Mouse (Mus musculus) cerebellum, adult 11-12 months (tissue): ENCODE measurements around the gene Rinl.
A peak's percentile ranks its signal among the peaks of the same experiment; 100 is the strongest.

Experiments
- DNase-seq: peaks from one replicate; pipeline ENCODE4 v3.0.0; 2022

The Rinl gene

GRCm38 (mm10) chr7:28825686-28826401 is 37.1 kb downstream of the Rinl start:
- DNase-seq: peak; percentile 40

GRCm38 (mm10) chr7:28826402-28826772 is 37.6 kb downstream of the Rinl start:
- peak; percentile 17 for DNase-seq

GRCm38 (mm10) chr7:28827338-28827737 is 38.6 kb downstream of the Rinl start:
- DNase-seq: peak; percentile 49

- DNase-seq: no peak
Observed at GRCm38 (mm10) chr7:28829821-28830220, 41.1 kb downstream of the Rinl start.

- no peak for DNase-seq
Observed at GRCm38 (mm10) chr7:28830981-28831380, 42.2 kb downstream of the Rinl start.

GRCm38 (mm10) chr7:28831411-28832125 is 42.8 kb downstream of the Rinl start:
- DNase-seq: no peak

GRCm38 (mm10) chr7:28832137-28832536 is 43.4 kb downstream of the Rinl start:
- no peak for DNase-seq

GRCm38 (mm10) chr7:28833723-28834347 is 45.1 kb downstream of the Rinl start, which contains the start of gene Lgals4:
Gene Lgals4, plus strand, starts transcription at chr7:28833854.
- DNase-seq: no peak

- no peak for DNase-seq
Observed at GRCm38 (mm10) chr7:28836936-28837335, 48.2 kb downstream of the Rinl start.

- DNase-seq: no peak
Observed at GRCm38 (mm10) chr7:28838331-28838730, 49.6 kb downstream of the Rinl start.

GRCm38 (mm10) chr7:28847273-28847672 is 58.5 kb downstream of the Rinl start:
- no peak for DNase-seq
